Mouse (Mus musculus) embryo, embryonic 9.5 days (tissue): ENCODE measurements around the gene Bub1.

ENCODE experiments used
- DNase-seq: peaks from one replicate; pipeline ENCODE4 v3.0.0-alpha.2; 2017; ENCODE audit errors: extremely low spot score

Bub1 gene

GRCm38 (mm10) chr2:127831401-127832102 is at the start of gene Bub1:
Bub1 (minus strand) TSS chr2:127831865.
- DNase-seq, result peak; percentile 92

GRCm38 (mm10) chr2:127881063-127881462 is 49.4 kb upstream of the Bub1 start:
- DNase-seq, result no peak

- DNase-seq, result no peak
These were observed 32.7 kb upstream of the Bub1 start for GRCm38 (mm10) chr2:127864381-127864780.

- DNase-seq, result no peak
These were observed 22.8 kb upstream of the Bub1 start for GRCm38 (mm10) chr2:127854332-127854991.

- no peak for DNase-seq
These were observed 18.7 kb upstream of the Bub1 start for GRCm38 (mm10) chr2:127850371-127850770.

- no peak for DNase-seq
These were observed 14.9 kb upstream of the Bub1 start for GRCm38 (mm10) chr2:127846571-127846970.

- no peak for DNase-seq
These were observed 14.3 kb upstream of the Bub1 start for GRCm38 (mm10) chr2:127846008-127846407.

GRCm38 (mm10) chr2:127845346-127845982 is 13.8 kb upstream of the Bub1 start:
- DNase-seq, result no peak

GRCm38 (mm10) chr2:127842421-127842820 is 10.8 kb upstream of the Bub1 start:
- DNase-seq, result no peak

- no peak for DNase-seq
These were observed 9.7 kb upstream of the Bub1 start for GRCm38 (mm10) chr2:127841402-127841801.

GRCm38 (mm10) chr2:127839425-127839824 is 7.8 kb upstream of the Bub1 start:
- no peak for DNase-seq

GRCm38 (mm10) chr2:127838576-127838975 is 6.9 kb upstream of the Bub1 start, which contains the start of gene Acoxl:
Acoxl (plus strand) TSS chr2:127838876.
- no peak for DNase-seq

GRCm38 (mm10) chr2:127832833-127833190 is 1.1 kb upstream of the Bub1 start:
- DNase-seq, result peak; percentile 20

- no peak for DNase-seq
These were observed 603 bp upstream of the Bub1 start for GRCm38 (mm10) chr2:127832103-127832832.

GRCm38 (mm10) chr2:127791919-127792603 is 39.6 kb downstream of the Bub1 start, which contains the start of gene Mtln:
Mtln (minus strand) TSS chr2:127792488.
- peak; percentile 88 for DNase-seq

- no peak for DNase-seq
These were observed 41.9 kb downstream of the Bub1 start for GRCm38 (mm10) chr2:127789651-127790270.

GRCm38 (mm10) chr2:127789138-127789537 is 42.5 kb downstream of the Bub1 start:
- no peak for DNase-seq

GRCm38 (mm10) chr2:127788440-127789116 is 43.1 kb downstream of the Bub1 start, which contains the start of gene Nphp1:
Nphp1 (minus strand) TSS chr2:127788897.
- peak; percentile 86 for DNase-seq

GRCm38 (mm10) chr2:127787226-127787625 is 44.4 kb downstream of the Bub1 start:
- DNase-seq, result no peak

GRCm38 (mm10) chr2:127778451-127778850 is 53.2 kb downstream of the Bub1 start:
- DNase-seq, result no peak
